Mouse (Mus musculus): ENCODE measurements around the gene Cdh8.

GRCm38 (mm10) chr8:99369166-99369565, 47.1 kb downstream of the Cdh8 start:
- TF ChIP-seq GATA1 (IDR thresholded peaks at IDR 0.05; ENCODE audit: borderline replicate concordance, low read length) (no peak), FLI1 (IDR thresholded peaks at IDR 0.05; ENCODE audit: low read length) (no peak)

Measured in megakaryocyte, embryonic 14.5 days (primary cell).